Mouse (Mus musculus): ENCODE results near the gene Myl3. TPM values are rescaled to one million over a fixed set of nuclear protein-coding genes. Genes with fewer than 3 reads are reported as not detected.

The Myl3 gene
- total RNA-seq, 2 experiments from 2014 or later: 0.87 to 1.1 TPM

DNA sequence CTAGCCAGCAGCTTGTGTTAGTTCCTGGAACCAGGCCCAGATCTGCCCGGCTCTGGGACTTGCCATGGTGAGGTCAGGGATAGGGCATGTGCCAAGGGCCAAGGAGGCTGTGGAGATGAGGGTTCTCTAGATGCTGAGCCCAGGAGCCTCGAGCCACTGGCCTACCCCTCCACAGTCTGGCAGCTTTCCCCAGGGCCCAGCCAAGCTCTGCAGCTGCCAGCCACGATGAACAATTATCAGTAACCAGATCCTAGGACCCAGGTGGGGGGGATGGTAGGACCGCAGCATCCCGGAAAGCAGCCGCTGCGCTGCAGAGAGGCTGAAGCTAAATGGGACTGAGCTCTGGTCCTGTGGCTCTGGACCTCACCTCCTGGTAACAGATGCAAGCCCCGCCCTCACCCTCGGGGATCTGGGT is 15.9 kb upstream of the Myl3 start:
- peak; percentile 84 for DNase-seq
- intact Hi-C loops (cut with DNase I): no loop called here

DNA sequence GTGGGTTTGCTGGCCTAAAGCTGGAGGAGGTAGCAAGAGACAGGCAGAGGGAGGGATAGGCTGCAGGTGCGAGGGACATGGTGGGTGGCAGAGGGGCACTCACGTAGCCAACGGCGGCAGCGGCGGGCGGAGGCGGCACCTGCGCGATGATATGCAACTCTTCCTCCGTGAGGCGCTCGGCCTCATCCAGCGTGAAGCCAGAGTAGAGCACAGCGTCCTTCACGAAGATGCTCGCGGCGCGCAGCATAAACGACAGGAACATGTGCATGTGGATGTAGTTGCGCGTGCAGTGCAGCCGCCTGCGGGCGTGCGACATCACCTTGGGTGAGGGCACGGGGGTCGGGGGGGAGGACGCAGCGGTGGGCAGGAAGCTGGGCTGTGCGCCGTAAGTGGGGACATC is 14.8 kb upstream of the Myl3 start:
- intact Hi-C loops (cut with DNase I): no loop called here
- no peak for DNase-seq

DNA sequence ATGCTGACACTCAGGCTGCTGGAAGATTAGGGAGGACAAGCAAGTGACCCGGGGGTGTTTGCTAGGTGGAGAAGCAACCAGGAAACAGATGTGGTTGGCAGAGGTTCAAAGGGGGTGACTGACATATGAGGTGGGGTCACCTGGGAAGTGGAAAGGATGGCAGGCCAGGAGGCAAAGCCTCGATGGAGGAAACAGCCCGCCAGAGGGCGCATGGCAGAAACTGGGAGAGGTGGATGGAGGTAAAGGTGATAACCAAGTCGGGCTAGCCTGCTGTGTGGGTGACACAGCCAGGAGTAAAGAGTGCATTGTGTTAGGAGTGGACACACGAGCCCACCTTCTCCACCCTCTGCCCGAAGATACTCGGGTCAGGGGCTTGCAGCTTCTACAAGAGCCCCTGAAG is 11.8 kb upstream of the Myl3 start:
- intact Hi-C loops (cut with DNase I): loop anchor here (10.0 kb wide), 1 partner anchor 135 kb away; no protein-coding TSS in a partner anchor
- DNase-seq: no peak

DNA sequence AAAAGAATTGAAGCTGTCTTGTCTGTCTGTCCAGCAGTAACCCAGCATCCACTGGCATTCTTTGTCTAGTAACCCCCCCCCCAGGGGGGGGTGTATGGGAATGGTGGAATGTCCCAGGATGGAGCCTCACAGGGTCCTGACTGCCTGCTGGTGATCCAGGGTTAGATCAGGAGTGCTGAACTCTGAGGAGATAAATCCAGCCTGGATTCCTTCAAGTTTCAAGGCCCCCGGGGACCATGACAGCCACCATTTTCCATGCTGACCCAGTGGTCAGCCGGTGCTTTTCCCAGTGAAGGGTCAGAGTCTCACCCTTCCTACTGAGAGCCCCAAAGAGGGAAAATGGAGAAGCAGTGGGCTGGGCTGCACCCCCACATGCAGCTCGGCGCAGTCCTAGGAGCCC is 9.8 kb upstream of the Myl3 start:
- no peak for DNase-seq
- intact Hi-C loops (cut with DNase I): loop anchor here (10.0 kb wide), 1 partner anchor 133 kb away; no protein-coding TSS in a partner anchor

DNA sequence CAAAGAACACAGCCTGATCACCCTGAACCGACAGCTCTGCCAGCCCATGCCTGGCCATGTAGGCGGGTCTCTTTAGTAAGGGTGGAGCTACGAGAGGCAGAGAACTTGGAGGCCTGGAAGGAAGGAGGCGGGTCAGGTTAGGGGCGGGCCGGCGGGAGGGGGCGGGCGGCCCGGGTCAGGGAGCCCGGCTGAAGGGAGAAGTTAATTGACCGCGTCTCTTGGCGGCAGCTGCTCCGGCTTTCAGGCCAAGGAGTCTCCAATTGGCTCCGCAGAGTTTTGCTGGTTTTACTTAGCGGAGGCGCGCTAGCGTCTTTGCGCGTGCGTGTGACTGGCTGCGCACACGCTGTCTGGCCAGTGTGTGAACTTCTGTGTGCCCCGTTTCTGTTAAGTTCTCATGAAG is 9.0 kb upstream of the Myl3 start:
- peak; percentile 81 for DNase-seq
- intact Hi-C loops (cut with DNase I): loop anchor here (10.0 kb wide), 1 partner anchor 132 kb away; no protein-coding TSS in a partner anchor

DNA sequence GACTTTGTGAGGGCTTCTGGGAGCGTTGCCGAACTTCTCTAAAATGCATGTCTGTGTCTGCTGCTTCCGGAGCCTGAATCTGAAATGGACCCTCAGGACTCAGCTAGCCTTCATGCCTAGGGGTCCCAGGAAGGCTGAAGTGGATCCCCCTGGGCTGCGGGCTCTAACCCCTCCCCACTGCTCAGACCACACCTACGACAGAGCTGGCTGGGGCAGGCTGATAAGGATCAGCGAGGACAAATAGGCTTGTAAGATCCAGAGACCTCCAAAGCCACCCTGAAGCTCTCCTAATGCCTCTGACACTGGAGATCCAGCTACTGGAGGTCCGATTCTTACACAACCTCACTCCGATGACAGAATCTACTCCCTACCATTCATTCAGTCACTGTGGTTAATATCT is 8.6 kb upstream of the Myl3 start:
- intact Hi-C loops (cut with DNase I): loop anchor here (10.0 kb wide), 1 partner anchor 132 kb away; no protein-coding TSS in a partner anchor
- DNase-seq: no peak

DNA sequence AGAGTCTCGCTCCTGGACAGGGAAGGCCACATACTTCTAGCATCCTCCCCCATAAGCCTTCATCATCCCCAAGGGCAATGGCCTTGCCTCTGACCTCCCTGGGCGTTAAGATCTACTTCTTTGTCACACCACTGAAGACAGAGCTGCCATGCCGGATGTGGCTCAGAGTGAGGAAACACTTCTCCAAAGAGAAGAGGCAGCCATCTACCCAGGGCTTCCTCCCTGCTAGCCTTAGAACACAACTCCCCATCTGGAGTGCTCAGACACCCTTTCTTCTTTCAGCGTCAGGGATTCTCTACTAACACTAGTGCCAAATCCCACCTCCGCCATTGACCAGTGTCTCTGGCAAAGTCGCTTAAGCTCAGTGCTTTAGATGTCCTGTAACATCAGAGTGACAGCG is 7.5 kb upstream of the Myl3 start:
- no peak for DNase-seq
- intact Hi-C loops (cut with DNase I): loop anchor here (10.0 kb wide), 1 partner anchor 131 kb away; no protein-coding TSS in a partner anchor

DNA sequence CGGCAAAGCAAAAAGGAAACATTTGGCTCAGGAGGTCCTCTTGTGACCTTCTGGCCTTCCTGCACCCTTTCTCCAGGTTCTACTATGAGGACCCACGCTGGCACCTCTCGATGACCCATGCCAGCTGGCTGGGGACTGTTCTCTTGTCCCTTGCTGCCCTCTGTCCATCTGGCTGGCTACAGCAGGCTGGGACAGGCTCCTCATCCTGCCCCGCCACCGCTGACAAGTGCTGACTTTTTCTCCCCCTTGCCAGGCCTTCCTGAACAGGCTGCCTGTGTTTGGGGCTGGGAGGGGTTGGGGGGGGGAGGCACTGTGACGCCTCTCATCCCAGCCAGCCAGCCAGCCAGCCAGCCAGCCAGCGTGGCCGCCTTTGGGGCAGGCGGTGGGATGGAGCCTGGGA is 5.3 kb upstream of the Myl3 start:
- intact Hi-C loops (cut with DNase I): loop anchor here (10.0 kb wide), 1 partner anchor 128 kb away; no protein-coding TSS in a partner anchor
- DNase-seq: peak; percentile 53

DNA sequence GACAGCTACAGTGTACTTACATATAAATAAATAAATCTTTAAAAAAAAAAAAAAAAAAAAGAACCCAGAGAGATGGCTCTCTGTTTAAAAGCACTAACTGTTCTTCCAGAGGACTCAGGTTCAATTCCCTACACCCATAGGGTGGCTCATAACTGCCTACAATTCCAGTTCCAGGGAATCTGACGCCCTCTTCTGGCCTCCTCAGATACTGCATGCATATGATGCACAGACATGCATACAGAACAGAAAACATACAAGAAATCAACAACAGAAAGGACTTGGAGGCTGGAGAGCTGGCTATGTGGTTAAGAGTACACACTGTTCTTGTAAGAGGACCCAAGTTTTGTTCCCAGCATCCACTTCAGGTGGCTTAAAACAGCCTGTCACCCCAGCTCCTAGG is 3.6 kb upstream of the Myl3 start:
- DNase-seq: no peak
- intact Hi-C loops (cut with DNase I): loop anchor here (10.0 kb wide), 1 partner anchor 127 kb away; no protein-coding TSS in a partner anchor

DNA sequence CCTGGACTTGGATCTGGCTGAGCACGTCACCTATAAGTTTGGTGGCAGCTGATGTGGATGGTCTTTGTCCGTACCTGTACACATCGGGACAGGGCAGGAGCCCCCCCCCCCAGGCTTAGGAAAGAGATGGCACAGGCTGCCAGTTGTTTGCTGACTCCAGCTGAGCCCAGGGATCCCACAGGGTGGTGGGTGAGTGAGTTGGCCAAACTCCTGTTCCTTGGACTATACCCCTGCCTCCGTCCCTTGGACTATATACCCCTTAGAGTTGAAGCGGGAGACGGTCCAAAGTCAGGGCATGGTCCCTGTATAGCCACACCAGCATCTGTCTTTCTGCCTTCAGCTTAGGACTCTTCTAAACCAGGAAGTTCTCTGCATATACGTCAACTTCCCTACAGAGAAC is 1.7 kb upstream of the Myl3 start:
- intact Hi-C loops (cut with DNase I): loop anchor here (10.0 kb wide), 1 partner anchor 125 kb away; no protein-coding TSS in a partner anchor
- DNase-seq: no peak

DNA sequence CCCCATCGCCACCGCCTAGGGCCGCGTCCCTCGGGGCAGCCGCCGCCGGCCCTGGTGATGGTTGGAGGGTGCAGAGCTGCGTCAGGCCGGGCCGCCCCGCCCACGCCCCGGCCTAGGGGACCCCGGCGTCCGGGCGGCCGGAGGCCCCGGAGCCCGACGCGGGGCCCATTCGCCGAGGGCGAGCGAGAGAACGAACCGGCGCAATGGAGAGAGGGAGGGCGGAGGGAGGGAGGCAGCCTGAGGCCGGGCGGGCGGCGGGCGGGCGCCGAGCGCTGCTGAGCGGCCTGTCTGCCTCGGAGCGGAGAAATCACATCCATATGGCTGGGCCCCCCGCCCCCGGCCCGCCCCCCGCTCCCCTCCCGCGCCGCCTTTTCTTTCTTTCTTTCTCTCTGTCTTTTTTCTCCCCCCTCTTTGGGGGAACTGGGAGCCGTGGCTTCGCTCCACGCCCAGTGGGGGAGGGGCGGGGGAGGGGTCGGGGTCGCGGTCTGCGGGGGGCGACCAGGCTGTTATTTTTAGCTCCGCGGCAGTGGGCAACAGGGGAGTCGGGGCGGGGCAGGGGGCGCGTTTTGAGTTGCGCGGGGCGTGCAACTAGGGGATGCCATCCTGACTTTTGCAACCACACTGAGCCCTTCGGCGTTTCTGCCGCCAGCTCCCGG is 762 bp downstream of the Myl3 start:
- DNase-seq: peak; percentile 55

DNA sequence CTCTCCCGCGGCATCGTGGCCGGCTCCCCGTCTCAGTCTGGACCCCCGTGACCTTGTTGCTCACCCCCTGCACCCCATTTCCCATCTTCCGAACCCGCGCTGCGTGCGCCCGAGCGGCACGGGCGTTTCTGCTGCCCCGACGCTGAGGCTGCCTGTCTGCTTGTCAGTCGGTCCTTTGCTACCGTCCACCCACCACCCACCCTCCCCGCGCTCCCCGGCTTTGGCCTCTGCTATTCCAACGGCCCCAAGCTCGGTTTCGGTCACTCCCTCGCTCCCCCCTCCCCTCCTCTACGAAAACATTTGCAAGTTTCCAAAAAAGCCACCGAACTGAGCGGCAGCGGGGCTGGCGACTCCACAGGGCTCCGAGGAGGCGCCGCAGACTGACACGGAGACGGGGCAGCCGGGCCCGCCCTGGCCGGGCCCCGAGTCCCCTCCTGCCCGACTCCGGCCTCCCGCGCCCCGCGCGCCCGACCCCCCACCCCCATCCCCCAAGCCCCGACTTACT is 1.3 kb downstream of the Myl3 start:
- DNase-seq: peak; percentile 33
- intact Hi-C loops (cut with DNase I): no loop called here

More for the DNA sequence above, 762 bp downstream of the Myl3 start:
- intact Hi-C loops (cut with DNase I): no loop called here

DNA sequence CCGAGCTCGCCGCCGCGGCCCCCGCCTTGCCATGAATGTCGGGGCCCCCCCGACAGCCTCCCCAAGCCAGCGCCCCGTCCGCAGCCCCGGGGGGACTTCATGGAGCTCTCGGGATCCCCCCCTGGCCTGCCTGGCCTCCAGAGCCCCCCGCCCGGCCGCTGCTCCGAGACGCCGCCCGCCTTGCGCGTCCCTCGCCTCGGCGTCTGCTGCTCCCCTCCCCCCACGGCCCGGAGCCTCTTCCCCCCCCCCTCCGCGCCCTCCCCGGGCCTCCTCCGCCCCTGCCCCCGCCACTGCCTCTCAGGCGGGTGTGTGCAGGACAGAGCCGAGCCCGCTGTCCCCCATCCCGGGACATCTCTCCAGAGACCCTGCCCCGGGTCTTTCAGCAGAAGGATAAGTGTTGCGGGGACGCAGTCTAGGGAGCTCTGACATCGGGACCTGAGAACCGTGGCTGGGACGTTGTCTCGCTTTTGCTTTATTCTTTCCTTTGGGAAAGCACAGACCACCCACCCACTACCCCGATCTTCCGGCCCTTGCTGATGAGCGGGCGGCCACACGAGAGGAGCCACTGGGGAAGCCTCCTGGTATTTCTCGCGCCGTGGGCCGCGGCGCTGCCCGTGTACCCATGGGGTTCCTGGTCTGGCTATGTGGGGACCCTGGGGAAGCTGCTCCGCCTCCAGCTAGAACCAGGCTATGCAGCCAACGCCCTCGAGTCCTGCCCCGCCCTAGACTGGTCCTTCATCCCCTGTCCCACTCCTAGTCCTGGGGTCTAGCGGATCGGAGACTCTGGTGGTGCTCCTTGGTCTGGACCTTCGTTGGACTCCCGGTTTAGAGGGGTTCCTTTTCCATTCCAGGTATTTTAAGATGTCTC is 2.0 kb downstream of the Myl3 start:
- DNase-seq: peak; percentile 47
- intact Hi-C loops (cut with DNase I): no loop called here

DNA sequence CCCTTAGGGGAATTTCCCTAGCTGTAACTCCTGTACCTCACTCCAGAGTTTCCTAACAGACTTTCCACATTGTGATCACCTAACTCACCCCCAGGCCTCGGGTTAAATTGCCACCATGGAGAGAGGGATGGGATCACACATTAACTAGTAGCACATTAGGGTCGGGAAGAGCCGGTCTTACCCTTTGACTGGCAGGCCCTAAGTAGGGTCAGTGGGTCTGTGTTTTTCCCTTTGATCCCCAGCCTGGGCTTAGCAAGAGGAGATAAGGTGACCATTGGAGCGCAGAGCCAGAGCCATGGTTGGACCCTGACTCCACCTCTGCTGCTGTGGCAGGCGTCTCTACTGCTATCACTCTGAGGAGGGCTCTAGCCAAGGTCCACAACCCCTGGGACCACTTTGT is 4.1 kb downstream of the Myl3 start:
- intact Hi-C loops (cut with DNase I): no loop called here
- no peak for DNase-seq

DNA sequence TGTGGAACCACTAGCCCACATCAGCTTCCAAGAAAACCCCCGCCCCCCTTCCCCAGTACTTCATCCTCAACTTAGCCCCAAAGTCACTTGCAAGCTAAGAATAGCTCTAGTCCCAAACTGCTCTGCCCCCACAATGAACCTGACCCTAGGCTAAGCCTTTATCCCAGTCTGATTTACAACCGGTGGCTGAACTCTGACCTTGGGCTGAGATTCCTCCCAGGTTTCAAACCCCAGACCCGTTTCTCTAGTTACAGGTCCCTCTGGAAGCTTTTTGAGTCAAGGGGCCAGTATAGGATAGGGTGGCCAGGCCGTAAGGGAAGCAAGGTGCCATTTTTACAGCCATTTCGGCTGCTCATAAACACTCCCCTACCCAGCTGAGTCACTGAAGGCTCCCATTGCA is 4.6 kb downstream of the Myl3 start:
- DNase-seq: no peak
- intact Hi-C loops (cut with DNase I): no loop called here

DNA sequence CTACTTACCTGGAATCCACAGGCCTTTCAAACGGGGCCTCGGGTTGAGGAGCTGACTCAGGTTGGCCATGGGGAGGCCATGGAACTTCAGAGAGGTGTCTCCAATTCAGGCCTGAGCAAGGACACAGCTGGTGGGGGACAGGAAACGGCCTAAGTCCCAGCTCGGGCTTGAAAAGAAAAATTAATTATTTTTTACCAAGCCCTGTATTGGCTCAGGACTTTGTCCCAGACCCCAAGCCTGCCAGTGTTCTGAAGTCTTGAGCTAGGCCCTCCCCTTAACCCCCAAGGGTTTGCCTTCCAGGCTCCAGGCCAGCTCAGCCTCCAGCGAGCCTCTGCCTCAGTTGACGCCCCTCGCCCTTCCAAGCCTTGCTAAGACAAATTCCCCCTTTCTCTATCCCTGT is 5.3 kb downstream of the Myl3 start, which contains the start of gene Pth1r:
Gene Pth1r (minus strand): TSS at position 185 of the 400 bp plus-strand sequence.
- DNase-seq: no peak
- intact Hi-C loops (cut with DNase I): no loop called here

DNA sequence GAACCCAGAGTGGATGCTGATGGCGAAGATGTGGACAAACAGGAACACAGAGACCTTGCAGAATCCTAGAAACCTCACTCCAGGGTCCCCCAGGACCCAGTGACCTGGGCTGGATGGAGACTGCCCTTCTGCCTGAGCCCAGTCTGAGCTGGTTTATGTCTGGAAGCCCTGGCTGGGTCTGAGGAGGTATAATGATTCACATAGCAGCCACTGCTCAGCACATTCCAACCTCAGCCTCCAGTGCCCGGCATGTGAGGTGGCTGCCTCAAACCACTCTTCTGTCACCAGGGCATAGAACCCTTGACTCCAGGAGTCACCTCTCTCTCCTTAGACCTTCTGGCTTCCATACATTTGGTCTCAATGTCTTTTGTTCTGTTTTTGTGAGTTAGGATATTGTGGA is 6.8 kb downstream of the Myl3 start:
- intact Hi-C loops (cut with DNase I): no loop called here

DNA sequence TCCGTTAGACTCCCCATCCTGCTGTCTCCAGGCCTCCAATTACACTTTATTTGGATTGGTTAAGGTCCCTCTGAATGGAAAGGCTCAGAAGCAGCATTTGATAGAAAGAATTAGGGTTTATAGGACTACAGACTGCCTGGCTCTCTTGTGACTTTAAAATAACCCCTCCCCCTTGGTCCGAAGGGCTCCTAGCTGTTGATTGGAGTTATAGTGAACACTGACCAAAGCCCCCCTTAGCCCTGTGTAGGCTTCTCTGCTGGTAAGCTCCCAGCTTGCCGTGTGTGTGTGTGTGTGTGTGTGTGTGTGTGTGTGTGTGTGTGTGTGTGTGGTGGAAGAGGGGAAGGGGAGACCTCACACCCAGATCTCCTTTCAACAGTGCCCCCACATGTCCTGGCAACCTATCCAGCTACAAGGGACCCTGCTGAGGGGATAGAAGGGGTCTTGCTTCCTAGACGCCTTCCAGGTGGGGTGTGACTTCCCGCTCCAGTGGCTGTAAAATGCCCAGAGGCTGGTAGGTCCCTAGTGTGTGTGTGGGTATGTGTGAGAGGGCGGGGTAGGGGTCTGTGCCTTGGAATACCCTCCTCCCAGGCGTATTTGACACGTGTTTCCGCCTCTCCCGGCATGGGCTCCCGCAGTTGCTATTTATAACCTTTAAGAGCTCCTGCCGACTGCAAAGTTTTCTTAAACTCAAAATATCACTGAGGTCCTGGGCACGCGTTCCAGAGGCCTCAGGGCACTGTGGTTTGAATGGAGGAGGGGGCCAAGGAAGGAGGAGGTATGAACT is 8.9 kb downstream of the Myl3 start:
- no peak for DNase-seq
- intact Hi-C loops (cut with DNase I): no loop called here

More for the DNA sequence above, 6.8 kb downstream of the Myl3 start:
- no peak for DNase-seq

DNA sequence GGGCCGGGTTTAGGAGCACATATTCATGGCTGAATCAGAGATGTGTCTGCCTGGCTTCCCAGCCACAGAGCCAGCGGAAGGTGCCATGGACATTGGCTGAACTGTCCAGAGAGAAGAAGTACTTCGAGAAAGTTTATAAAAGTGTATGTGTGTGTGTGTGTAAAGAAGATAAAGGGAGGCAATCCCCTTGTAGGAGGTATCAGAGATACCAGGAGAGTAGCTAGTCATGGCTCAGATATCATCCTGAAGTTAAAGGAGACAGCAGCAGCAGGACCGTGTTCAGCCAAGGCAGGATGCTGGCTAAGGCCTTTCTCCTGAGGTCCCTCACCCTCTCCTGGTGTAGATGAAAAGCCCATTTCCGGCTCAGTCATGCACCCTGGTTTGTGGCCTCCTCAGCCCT is 9.8 kb downstream of the Myl3 start:
- DNase-seq: no peak

DNA sequence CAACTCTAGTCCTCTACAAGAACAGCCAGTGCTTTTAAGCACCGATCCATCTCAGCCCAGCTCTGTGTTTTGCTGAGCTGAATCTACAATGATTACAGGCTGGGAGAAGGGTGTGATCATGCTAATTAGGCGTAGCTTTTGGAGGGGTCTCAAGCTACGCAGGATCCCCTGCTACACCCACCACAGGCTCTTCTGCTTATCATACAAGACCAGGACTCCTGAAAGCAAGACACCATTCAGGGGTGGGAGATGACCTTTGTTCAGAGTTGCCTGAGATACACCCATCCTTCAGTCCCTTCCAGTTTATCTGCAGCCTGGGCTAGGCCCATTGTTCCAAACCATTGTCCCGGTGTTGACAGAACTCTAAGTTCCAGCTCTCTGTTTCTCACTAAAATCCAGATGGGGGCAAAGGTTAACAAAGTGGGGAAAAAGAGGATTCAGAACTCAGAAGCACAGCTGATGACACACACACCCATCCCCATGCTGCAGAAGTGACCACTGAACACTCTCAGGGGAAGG is 11.3 kb downstream of the Myl3 start:
- intact Hi-C loops (cut with DNase I): no loop called here
- no peak for DNase-seq

More for the DNA sequence above, 9.8 kb downstream of the Myl3 start:
- intact Hi-C loops (cut with DNase I): no loop called here

All from left cerebral cortex, postnatal 4 days (tissue).